Mouse (Mus musculus): Measurements from ENCODE around the gene Cbx6. TPM values are rescaled to one million over a fixed set of nuclear protein-coding genes. Genes with fewer than 3 reads are reported as not detected.

Gene Cbx6
- polyA plus RNA-seq, 1 experiment from 2014 or later = 38.7 TPM

DNA sequence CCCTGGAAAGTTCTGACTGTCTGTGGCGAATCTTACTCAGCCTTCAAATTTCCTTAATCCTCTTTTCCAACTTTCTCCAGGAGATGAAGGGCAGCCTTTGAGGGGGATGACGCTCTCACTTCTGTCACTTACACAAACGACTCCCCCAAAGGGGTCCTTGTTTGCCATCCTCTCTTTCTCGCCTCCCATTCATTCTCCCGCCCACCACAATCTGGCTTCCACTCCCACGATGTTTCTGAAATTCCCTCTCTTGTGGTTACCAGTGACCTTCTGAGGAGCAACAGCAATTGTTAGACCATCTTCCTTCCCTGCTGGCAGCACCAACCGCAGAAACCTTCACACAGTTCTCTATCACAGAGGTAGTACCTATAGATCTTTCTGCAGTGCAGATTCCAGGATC is 58.8 kb downstream of the Cbx6 start:
- Histone ChIP-seq H3K36me3 (ENCODE audit: control insufficient read depth, insufficient read depth, low read length) (no peaks in the 10 kb centered on the region), H3K4me3 (ENCODE audit: low read depth, low read length) (no peak overlapping the region), H3K27me3 (ENCODE audit: control insufficient read depth, insufficient read depth, low read length) (no peaks in the 10 kb centered on the region), H3K4me1 (ENCODE audit: control insufficient read depth, insufficient read depth, low read length) (peaks cover 15% of the 10 kb centered on the region; the same call in 1 of the 2 replicates), H3K9me3 (ENCODE audit: control insufficient read depth, low read depth, low read length) (no peaks in the 10 kb centered on the region), H3K4me2 (replicated peaks; ENCODE audit: low read depth, low read length) (no peak overlapping the region), H3K9ac (replicated peaks; ENCODE audit: low read depth, low read length) (no peak overlapping the region), H3K27ac (ENCODE audit: low read length) (no peak overlapping the region)
- no peak for ATAC-seq (ENCODE audit: insufficient number of reproducible peaks, insufficient read depth, low FRiP score, low read depth)
- WGBS = 56% methylated on average over 7 of the region's 7 CpGs

- Histone ChIP-seq H3K27ac (ENCODE audit: low read length) (peak overlapping the region; percentile 61), H3K9ac (replicated peaks; ENCODE audit: low read depth, low read length) (peak overlapping the region; percentile 74)
- WGBS = 1% methylated on average over 50 of the region's 50 CpGs
Measured at GRCm38 (mm10) chr15:79774117-79775027, 60.1 kb downstream of the Cbx6 start.

More at GRCm38 (mm10) chr15:79774117-79775027, 60.1 kb downstream of the Cbx6 start:
- peak overlapping the region; percentile 79 for H3K4me2 ChIP-seq (replicated peaks; ENCODE audit: low read depth, low read length)
- ATAC-seq (ENCODE audit: insufficient number of reproducible peaks, insufficient read depth, low FRiP score, low read depth) = peak; percentile 98
- H3K4me3 ChIP-seq (ENCODE audit: low read depth, low read length) = peak overlapping the region; percentile 81
- H3K4me1 ChIP-seq (ENCODE audit: control insufficient read depth, insufficient read depth, low read length) = peaks cover 15% of the 10 kb centered on the region; the same call in 1 of the 2 replicates
- H3K36me3 ChIP-seq (ENCODE audit: control insufficient read depth, insufficient read depth, low read length) = no peaks in the 10 kb centered on the region
- H3K9me3 ChIP-seq (ENCODE audit: control insufficient read depth, low read depth, low read length) = no peaks in the 10 kb centered on the region
- H3K27me3 ChIP-seq (ENCODE audit: control insufficient read depth, insufficient read depth, low read length) = no peaks in the 10 kb centered on the region

Other genes starting within 250 kb of the Cbx6 start
- 2.8 and 3.8 TPM in 2 replicates for gene Dmc1, start 229.6 kb downstream of the Cbx6 start, polyA plus RNA-seq (2014; fragmentation: Nextera tagmentation; extraction: Ambion mirVana)
- 1.6 and 3.0 TPM in 2 replicates for gene Fam227a, start 175.7 kb downstream of the Cbx6 start, polyA plus RNA-seq (2014; fragmentation: Nextera tagmentation; extraction: Ambion mirVana)
- gene Cby1, start 175.5 kb downstream of the Cbx6 start, polyA plus RNA-seq (2014; fragmentation: Nextera tagmentation; extraction: Ambion mirVana) = 45.0 and 49.5 TPM in 2 replicates
- gene Tomm22, start 163.8 kb downstream of the Cbx6 start, polyA plus RNA-seq (2014; fragmentation: Nextera tagmentation; extraction: Ambion mirVana) = 236 and 237 TPM in 2 replicates
- gene Josd1, start 146.8 kb downstream of the Cbx6 start, polyA plus RNA-seq (2014; fragmentation: Nextera tagmentation; extraction: Ambion mirVana) = 15.3 and 16.0 TPM in 2 replicates
- 24.7 and 27.2 TPM in 2 replicates for gene Gtpbp1, start 143.8 kb downstream of the Cbx6 start, polyA plus RNA-seq (2014; fragmentation: Nextera tagmentation; extraction: Ambion mirVana)
- 5.7 and 6.8 TPM in 2 replicates for gene Sun2, start 92.2 kb downstream of the Cbx6 start, polyA plus RNA-seq (2014; fragmentation: Nextera tagmentation; extraction: Ambion mirVana)
- gene Dnal4, start 56.8 kb downstream of the Cbx6 start, polyA plus RNA-seq (2014; fragmentation: Nextera tagmentation; extraction: Ambion mirVana) = 58.1 and 60.7 TPM in 2 replicates
- gene Nptxr, start 29.9 kb downstream of the Cbx6 start, polyA plus RNA-seq (2014; fragmentation: Nextera tagmentation; extraction: Ambion mirVana) = 2.6 and 2.7 TPM in 2 replicates
- 0.77 and 1.3 TPM in 2 replicates for gene Npcd, start 451 bp downstream of the Cbx6 start, polyA plus RNA-seq (2014; fragmentation: Nextera tagmentation; extraction: Ambion mirVana)
- gene Apobec3, start 57.0 kb upstream of the Cbx6 start, polyA plus RNA-seq (2014; fragmentation: Nextera tagmentation; extraction: Ambion mirVana) = 17.4 and 18.4 TPM in 2 replicates
- gene Cbx7, start 136.4 kb upstream of the Cbx6 start, polyA plus RNA-seq (2014; fragmentation: Nextera tagmentation; extraction: Ambion mirVana) = 5.0 and 5.8 TPM in 2 replicates
- gene Pdgfb, start 180.3 kb upstream of the Cbx6 start, polyA plus RNA-seq (2014; fragmentation: Nextera tagmentation; extraction: Ambion mirVana) = 5.0 and 6.2 TPM in 2 replicates